Mouse (Mus musculus) MEL (cell line): ENCODE measurements around the gene Hhatl. TPM values are rescaled to one million over a fixed set of nuclear protein-coding genes. Genes with fewer than 3 reads are reported as not detected.

Experiments
- DNase-seq: peaks from one replicate; pipeline ENCODE4 v3.0.0; 2011; ENCODE audit warnings: low read depth, low spot score
- H3K27ac ChIP-seq: 2 replicates; pipeline ENCODE4 v1.5.1; 2012; ENCODE audit warnings: low read depth, mild to moderate bottlenecking, control low read depth, low read length, moderate library complexity; ENCODE audit not compliant: control insufficient read depth
- H3K27me3 ChIP-seq, 2 experiments: fragments of 150-350 bp in 1 of 2; sonication (generic) in 1 of 2; 2 replicates each; pipeline ENCODE4 v1.6.1; 2012; ENCODE audit warnings: low read length in 2 of 2, mild to moderate bottlenecking in 2 of 2, improper control_type of control experiment in 1 of 2, moderate library complexity in 1 of 2; ENCODE audit not compliant: insufficient read depth in 2 of 2, control insufficient read depth in 1 of 2
- H3K36me3 ChIP-seq, 2 experiments: 2 replicates each; pipeline ENCODE4 v1.6.1; 2012 to 2014; ENCODE audit warnings: low read length in 2 of 2, improper control_type of control experiment in 1 of 2, inconsistent platforms in 1 of 2, mild to moderate bottlenecking in 1 of 2; ENCODE audit not compliant: insufficient read depth in 2 of 2, control insufficient read depth in 1 of 2
- H3K4me1 ChIP-seq, 2 experiments: fragments of 150-350 bp in 1 of 2; sonication (generic) in 1 of 2; 2 replicates each; pipeline ENCODE4 v1.6.1; 2012; ENCODE audit warnings: low read length in 2 of 2, improper control_type of control experiment in 1 of 2, mild to moderate bottlenecking in 1 of 2; ENCODE audit not compliant: insufficient read depth in 2 of 2, control insufficient read depth in 1 of 2
- H3K4me3 ChIP-seq, 2 experiments: fragments of 150-350 bp in 1 of 2; sonication (generic) in 1 of 2; 2 replicates each; pipeline ENCODE4 v1.5.1; 2012; ENCODE audit warnings: low read depth in 2 of 2, low read length in 2 of 2, mild to moderate bottlenecking in 2 of 2, moderate library complexity in 2 of 2, control low read depth in 1 of 2, improper control_type of control experiment in 1 of 2; ENCODE audit not compliant: control insufficient read depth in 1 of 2, insufficient read depth in 1 of 2
- H3K79me2 ChIP-seq: 2 replicates; pipeline ENCODE4 v1.6.1; 2012; ENCODE audit warnings: mild to moderate bottlenecking, low read length, moderate library complexity; ENCODE audit not compliant: control insufficient read depth, poor library complexity, insufficient read depth
- H3K9ac ChIP-seq: 2 replicates; pipeline ENCODE4 v1.6.1; 2012; ENCODE audit warnings: low read depth, mild to moderate bottlenecking, control low read depth, low read length, moderate library complexity; ENCODE audit not compliant: control insufficient read depth, poor library complexity, severe bottlenecking
- H3K9me3 ChIP-seq: fragments of 150-350 bp; sonication (generic); replicated peaks from 2 replicates; pipeline ENCODE4 v1.6.1; 2012; ENCODE audit warnings: mild to moderate bottlenecking, low read length, improper control_type of control experiment, moderate library complexity; ENCODE audit not compliant: insufficient read depth
- CHD2 ChIP-seq: IDR thresholded peaks from 2 replicates; pipeline ENCODE4 v1.6.1; 2011; ENCODE audit warnings: low read length, improper control_type of control experiment
- E2F4 ChIP-seq: IDR thresholded peaks from 2 replicates; pipeline ENCODE4 v1.6.1; 2011; ENCODE audit warnings: low read depth, low read length, improper control_type of control experiment, borderline replicate concordance
- ELF1 ChIP-seq: IDR thresholded peaks from 2 replicates; pipeline ENCODE4 v1.6.1; 2014; ENCODE audit warnings: low read depth, mild to moderate bottlenecking, inconsistent platforms, low read length, improper control_type of control experiment, moderate library complexity
- ETS1 ChIP-seq: IDR thresholded peaks from 2 replicates; pipeline ENCODE4 v1.6.1; 2012; ENCODE audit warnings: low read depth, mild to moderate bottlenecking, inconsistent platforms, low read length, improper control_type of control experiment, moderate library complexity
- GABPA ChIP-seq: IDR thresholded peaks from 2 replicates; pipeline ENCODE4 v1.6.1; 2012; ENCODE audit warnings: low read depth, mild to moderate bottlenecking, inconsistent platforms, low read length, improper control_type of control experiment, moderate library complexity
- GATA1 ChIP-seq: IDR thresholded peaks from 2 replicates; pipeline ENCODE4 v1.6.1; 2011; ENCODE audit warnings: low read depth, low read length, improper control_type of control experiment
- HCFC1 ChIP-seq: IDR thresholded peaks from 2 replicates; pipeline ENCODE4 v1.6.1; 2012; ENCODE audit warnings: low read depth, mild to moderate bottlenecking, inconsistent platforms, low read length, improper control_type of control experiment, moderate library complexity
- KAT2A ChIP-seq: conservative IDR thresholded peaks from 2 replicates; pipeline ENCODE4 v1.6.1; 2012; ENCODE audit warnings: low read depth, low read length, improper control_type of control experiment, inconsistent platforms
- MAFK ChIP-seq: IDR thresholded peaks from 2 replicates; pipeline ENCODE4 v1.6.1; 2011; ENCODE audit warnings: low read depth, mild to moderate bottlenecking, low read length, improper control_type of control experiment, borderline replicate concordance
- MXI1 ChIP-seq: IDR thresholded peaks from 2 replicates; pipeline ENCODE4 v1.6.1; 2011; ENCODE audit warnings: mild to moderate bottlenecking, low read depth, low read length, improper control_type of control experiment
- NRF1 ChIP-seq: IDR thresholded peaks from 2 replicates; pipeline ENCODE4 v1.6.1; 2014; ENCODE audit warnings: low read depth, mild to moderate bottlenecking, inconsistent platforms, low read length, improper control_type of control experiment, moderate library complexity; ENCODE audit not compliant: poor library complexity, insufficient read depth, severe bottlenecking
- POLR2AphosphoS2 ChIP-seq: IDR thresholded peaks from 2 replicates; pipeline ENCODE4 v1.6.1; 2011; ENCODE audit warnings: low read length, improper control_type of control experiment
- RCOR1 ChIP-seq: IDR thresholded peaks from 2 replicates; pipeline ENCODE4 v1.6.1; 2012; ENCODE audit warnings: low read depth, mild to moderate bottlenecking, inconsistent platforms, low read length, improper control_type of control experiment
- SMC3 ChIP-seq: IDR thresholded peaks from 2 replicates; pipeline ENCODE4 v1.6.1; 2011; ENCODE audit warnings: low read depth, low read length, improper control_type of control experiment
- TAL1 ChIP-seq: IDR thresholded peaks from 2 replicates; pipeline ENCODE4 v1.6.1; 2012; ENCODE audit warnings: mild to moderate bottlenecking, inconsistent platforms, low read length, moderate library complexity, mixed read lengths
- TBP ChIP-seq: IDR thresholded peaks from 2 replicates; pipeline ENCODE4 v1.8.0; 2011; ENCODE audit warnings: low read depth, low read length, improper control_type of control experiment
- ZC3H11A ChIP-seq: IDR thresholded peaks from 2 replicates; pipeline ENCODE4 v1.6.1; 2012; ENCODE audit warnings: low read depth, mild to moderate bottlenecking, inconsistent platforms, low read length, improper control_type of control experiment
- ZMIZ1 ChIP-seq: IDR thresholded peaks from 2 replicates; pipeline ENCODE4 v1.6.1; 2012; ENCODE audit warnings: low read depth, mild to moderate bottlenecking, inconsistent platforms, low read length, improper control_type of control experiment, moderate library complexity
- ZNF384 ChIP-seq: IDR thresholded peaks from 2 replicates; pipeline ENCODE4 v1.6.1; 2012; ENCODE audit warnings: low read depth, mild to moderate bottlenecking, inconsistent platforms, low read length, improper control_type of control experiment
- polyA plus RNA-seq, 2 experiments: library from polyadenylated mRNA; stranded (reverse) in 1 of 2; unstranded in 1 of 2; fragments of >175 nt in 1 of 2; fragments of >200 nt in 1 of 2; gene quantifications; 2 replicates each; pipeline versions ENCODE4 v1.2.1 to v1.2.4; 2012; ENCODE audit warnings: low replicate concordance in 2 of 2, low read depth in 1 of 2; ENCODE audit not compliant: insufficient read length in 2 of 2, insufficient read depth in 1 of 2, missing spikeins in 1 of 2
- total RNA-seq: library from RNA; depleted of rRNA; stranded (reverse); fragments of 300-350 nt; gene quantifications from 2 replicates; pipeline ENCODE4 v1.2.3, GENCODE M21; 2012

The Hhatl gene
- total and polyA plus RNA-seq, 3 experiments, result not detected

- no peak for TF ChIP-seq KAT2A
- TF ChIP-seq MAFK, result no peak
- TF ChIP-seq CHD2, result no peak
- TF ChIP-seq HCFC1, result no peak
- no peak for TF ChIP-seq SMC3
- TF ChIP-seq MXI1, result no peak
- no peak for TF ChIP-seq GATA1
- no peak for TF ChIP-seq NRF1
- TF ChIP-seq E2F4, result no peak
- no peak for TF ChIP-seq TAL1
- TF ChIP-seq GABPA, result no peak
- TF ChIP-seq ZNF384, result no peak
- no peak for TF ChIP-seq ETS1
- no peak for TF ChIP-seq TBP
- no peak for TF ChIP-seq POLR2AphosphoS2
- no peaks in the 10 kb centered on the region for H3K27me3 ChIP-seq
- no peaks in the 10 kb centered on the region for H3K4me1 ChIP-seq
- H3K79me2 ChIP-seq, result no peaks in the 10 kb centered on the region
- no peak overlapping the region for H3K9ac ChIP-seq
- DNase-seq, result no peak
- H3K4me3 ChIP-seq, result no peak overlapping the region
- no peaks in the 10 kb centered on the region for H3K9me3 ChIP-seq
- no peak overlapping the region for H3K27ac ChIP-seq
- H3K36me3 ChIP-seq, result no peaks in the 10 kb centered on the region
Observed at GRCm38 (mm10) chr9:121828314-121828713, 36.0 kb upstream of the Hhatl start.

- no peaks in the 10 kb centered on the region for H3K79me2 ChIP-seq
- H3K27me3 ChIP-seq, result no peaks in the 10 kb centered on the region; a peak in 2 of 4 replicates
- no peak overlapping the region for H3K4me3 ChIP-seq
- no peaks in the 10 kb centered on the region for H3K4me1 ChIP-seq
- DNase-seq, result no peak
- no peak for TF ChIP-seq RCOR1
- TF ChIP-seq ZMIZ1, result no peak
- TF ChIP-seq ELF1, result no peak
- TF ChIP-seq ZC3H11A, result no peak
- no peaks in the 10 kb centered on the region for H3K36me3 ChIP-seq
- H3K9ac ChIP-seq, result no peak overlapping the region
- no peaks in the 10 kb centered on the region for H3K9me3 ChIP-seq
- H3K27ac ChIP-seq, result no peak overlapping the region
Observed at GRCm38 (mm10) chr9:121826356-121826755, 34.0 kb upstream of the Hhatl start.
